Mouse (Mus musculus): Measurements from ENCODE around the gene Inava. TPM values are rescaled to one million over a fixed set of nuclear protein-coding genes. Genes with fewer than 3 reads are reported as not detected.

Inava gene
- total and polyA plus RNA-seq, 3 experiments, result 0.34 TPM; not detected in 1

GRCm38 (mm10) chr1:136259543-136259892, 25.5 kb upstream of the Inava start:
- Histone ChIP-seq H3K4me3 (replicated peaks in 1 of 3; ENCODE audit: low read depth in 2 of 3, low read length in 2 of 3, poor library complexity in 1 of 3) (no peak overlapping the region), H3K9me3 (replicated peaks; ENCODE audit: low read length) (peaks cover 14% of the 10 kb centered on the region), H3K27ac (ENCODE audit: insufficient read depth, low read depth) (no peak overlapping the region), H3K4me2 (ENCODE audit: insufficient read depth, low read depth, poor library complexity, severe bottlenecking) (no peak overlapping the region), H3K9ac (ENCODE audit: insufficient read depth, low read depth) (no peak overlapping the region), H3K36me3 (replicated peaks in 1 of 2; ENCODE audit: control insufficient read depth in 1 of 2, insufficient read depth in 1 of 2, low read length in 1 of 2) (no peaks in the 10 kb centered on the region), H3K4me1 (ENCODE audit: control insufficient read depth in 1 of 2, insufficient read depth in 2 of 2) (peaks cover 39 to 55% of the 10 kb centered on the region in 2 experiments), H3K27me3 (replicated peaks) (no peaks in the 10 kb centered on the region), H3K79me2 (replicated peaks; ENCODE audit: control insufficient read depth, extremely low read depth, insufficient read depth, poor library complexity, severe bottlenecking) (no peaks in the 10 kb centered on the region)
- no peak for DNase-seq (ENCODE audit: extremely low read depth)
- TF ChIP-seq EP300 (IDR thresholded peaks at IDR 0.05; ENCODE audit: low read length), result no peak
- TF ChIP-seq JUN (IDR thresholded peaks at IDR 0.05; ENCODE audit: insufficient read depth, low read depth, low read length), result no peak
- TF ChIP-seq BHLHE40 (IDR thresholded peaks at IDR 0.05; ENCODE audit: low read depth, low read length), result no peak
- no peak for TF ChIP-seq MYC (IDR thresholded peaks at IDR 0.05; ENCODE audit: low read depth, low read length)
- TF ChIP-seq USF1 (IDR thresholded peaks at IDR 0.05; ENCODE audit: low read depth, low read length), result no peak
- no peak for TF ChIP-seq CHD2 (IDR thresholded peaks at IDR 0.05; ENCODE audit: low read length)
- TF ChIP-seq IRF4 (IDR thresholded peaks at IDR 0.05; ENCODE audit: low read depth, low read length), result no peak
- TF ChIP-seq SMC3 (IDR thresholded peaks at IDR 0.05; ENCODE audit: low read depth, low read length), result no peak
- TF ChIP-seq ELF1 (IDR thresholded peaks at IDR 0.05; ENCODE audit: low read depth, low read length), result no peak
- no peak for TF ChIP-seq MAFK (IDR thresholded peaks at IDR 0.05; ENCODE audit: insufficient replicate concordance, low read length)
- no peak for TF ChIP-seq PAX5 (IDR thresholded peaks at IDR 0.05; ENCODE audit: low read length)
- TF ChIP-seq MAX (IDR thresholded peaks at IDR 0.05; ENCODE audit: low read length), result no peak
- TF ChIP-seq RCOR1 (conservative IDR thresholded peaks at IDR 0.05; ENCODE audit: low read depth, low read length), result no peak
- TF ChIP-seq TCF12 (IDR thresholded peaks at IDR 0.05; ENCODE audit: low read depth, low read length), result no peak
- no peak for TF ChIP-seq CTCF (conservative IDR thresholded peaks at IDR 0.05 in 1 of 2, IDR thresholded peaks at IDR 0.05 in 1 of 2; ENCODE audit: low read depth in 2 of 2, low read length in 2 of 2)
- no peak for TF ChIP-seq RAD21 (IDR thresholded peaks at IDR 0.05; ENCODE audit: low read depth, low read length)
- TF ChIP-seq POLR2AphosphoS2 (IDR thresholded peaks at IDR 0.05; ENCODE audit: low read depth, low read length), result no peak
- TF ChIP-seq UBTF (IDR thresholded peaks at IDR 0.05; ENCODE audit: low read depth, low read length), result no peak
- TF ChIP-seq GABPA (IDR thresholded peaks at IDR 0.05; ENCODE audit: insufficient replicate concordance, low read depth, low read length), result no peak
- no peak for TF ChIP-seq HCFC1 (IDR thresholded peaks at IDR 0.05; ENCODE audit: low read depth, low read length)
- in situ Hi-C loops (cut with MboI; ENCODE audit: low pct_ligation_motif_present, low pct_unique_long_range_greater_than_20kb, low sequenced_read_pairs) (no loop called here), dilution Hi-C loops (cut with MboI; ENCODE audit: extremely low pct_ligation_motif_present, extremely low pct_unique_long_range_greater_than_20kb, low sequenced_read_pairs) (no loop called here)

GRCm38 (mm10) chr1:136258495-136258894, 24.4 kb upstream of the Inava start:
- H3K4me2 ChIP-seq (ENCODE audit: insufficient read depth, low read depth, poor library complexity, severe bottlenecking), result peak overlapping the region; percentile 32; the same call in 1 of the 2 replicates
- no peaks in the 10 kb centered on the region for H3K79me2 ChIP-seq (replicated peaks; ENCODE audit: control insufficient read depth, extremely low read depth, insufficient read depth, poor library complexity, severe bottlenecking)
- no peak overlapping the region for H3K4me3 ChIP-seq (replicated peaks in 1 of 3; ENCODE audit: low read depth in 2 of 3, low read length in 2 of 3, poor library complexity in 1 of 3)
- in situ Hi-C loops (cut with MboI; ENCODE audit: low pct_ligation_motif_present, low pct_unique_long_range_greater_than_20kb, low sequenced_read_pairs) (no loop called here), dilution Hi-C loops (cut with MboI; ENCODE audit: extremely low pct_ligation_motif_present, extremely low pct_unique_long_range_greater_than_20kb, low sequenced_read_pairs) (no loop called here)
- no peak overlapping the region for H3K9ac ChIP-seq (ENCODE audit: insufficient read depth, low read depth)
- DNase-seq (ENCODE audit: extremely low read depth), result peak; percentile 19
- H3K36me3 ChIP-seq (replicated peaks in 1 of 2; ENCODE audit: control insufficient read depth in 1 of 2, insufficient read depth in 1 of 2, low read length in 1 of 2), result no peaks in the 10 kb centered on the region
- TF ChIP-seq MEF2A (IDR thresholded peaks at IDR 0.05; ENCODE audit: borderline replicate concordance, low read depth, low read length), result no peak
- peak; percentile 46 for TF ChIP-seq BHLHE40 (IDR thresholded peaks at IDR 0.05; ENCODE audit: low read depth, low read length)
- TF ChIP-seq MXI1 (IDR thresholded peaks at IDR 0.05; ENCODE audit: low read depth, low read length), result no peak
- TF ChIP-seq MYC (IDR thresholded peaks at IDR 0.05; ENCODE audit: low read depth, low read length), result no peak
- no peak for TF ChIP-seq E2F4 (IDR thresholded peaks at IDR 0.05; ENCODE audit: insufficient replicate concordance, low read depth, low read length)
- no peak for TF ChIP-seq ZMIZ1 (IDR thresholded peaks at IDR 0.05; ENCODE audit: low read depth, low read length)
- TF ChIP-seq EP300 (IDR thresholded peaks at IDR 0.05; ENCODE audit: low read length), result peak; percentile 64
- TF ChIP-seq SMC3 (IDR thresholded peaks at IDR 0.05; ENCODE audit: low read depth, low read length), result no peak
- TF ChIP-seq ETS1 (conservative IDR thresholded peaks at IDR 0.05; ENCODE audit: low read depth, low read length), result no peak
- TF ChIP-seq SIN3A (IDR thresholded peaks at IDR 0.05; ENCODE audit: low read length), result no peak
- TF ChIP-seq POLR2AphosphoS2 (IDR thresholded peaks at IDR 0.05; ENCODE audit: low read depth, low read length), result no peak
- 0 out of 2 replicates have a peak, but pooled peaks have one; percentile 26 for TF ChIP-seq IRF4 (IDR thresholded peaks at IDR 0.05; ENCODE audit: low read depth, low read length)
- no peak for TF ChIP-seq MAFK (IDR thresholded peaks at IDR 0.05; ENCODE audit: insufficient replicate concordance, low read length)
- peak; percentile 74 for TF ChIP-seq TCF12 (IDR thresholded peaks at IDR 0.05; ENCODE audit: low read depth, low read length)
- TF ChIP-seq POLR2A (IDR thresholded peaks at IDR 0.05; ENCODE audit: low read depth, low read length), result no peak
- TF ChIP-seq CHD2 (IDR thresholded peaks at IDR 0.05; ENCODE audit: low read length), result peak; percentile 67; the same call in 1 of the 2 replicates
- no peak for TF ChIP-seq UBTF (IDR thresholded peaks at IDR 0.05; ENCODE audit: low read depth, low read length)
- 0 out of 2 replicates have a peak, but pooled peaks have one; percentile 34 for TF ChIP-seq JUND (conservative IDR thresholded peaks at IDR 0.05; ENCODE audit: low read depth, low read length)
- no peak for TF ChIP-seq TBP (conservative IDR thresholded peaks at IDR 0.05; ENCODE audit: low read depth, low read length)
- TF ChIP-seq ELF1 (IDR thresholded peaks at IDR 0.05; ENCODE audit: low read depth, low read length), result no peak
- no peak for TF ChIP-seq PAX5 (IDR thresholded peaks at IDR 0.05; ENCODE audit: low read length)
- TF ChIP-seq JUN (IDR thresholded peaks at IDR 0.05; ENCODE audit: insufficient read depth, low read depth, low read length), result peak; percentile 47; the same call in 1 of the 2 replicates
- H3K27me3 ChIP-seq (replicated peaks), result no peaks in the 10 kb centered on the region
- H3K4me1 ChIP-seq (ENCODE audit: control insufficient read depth in 1 of 2, insufficient read depth in 2 of 2), result peaks cover 36 to 54% of the 10 kb centered on the region in 2 experiments
- H3K27ac ChIP-seq (ENCODE audit: insufficient read depth, low read depth), result no peak overlapping the region
- peaks cover 14% of the 10 kb centered on the region for H3K9me3 ChIP-seq (replicated peaks; ENCODE audit: low read length)
